Mouse (Mus musculus) liver, postnatal 0 days (tissue): ENCODE measurements around the gene Palb2.

Experiments used
- CTCF ChIP-seq: sonication (generic); IDR thresholded peaks from 2 replicates; pipeline ENCODE4 v1.5.1; 2016; ENCODE audit warnings: antibody characterized with exemption, low read depth
- EP300 ChIP-seq: IDR thresholded peaks from 2 replicates; pipeline ENCODE4 v1.6.1; 2016; ENCODE audit warnings: antibody characterized with exemption, low read depth, mild to moderate bottlenecking

- TF ChIP-seq EP300 (no peak), CTCF (no peak)
These were observed 5.8 kb downstream of the Palb2 start for GRCm38 (mm10) chr7:122126946-122127345.
